Mouse (Mus musculus) hindbrain, embryonic 14.5 days (tissue): Measurements from ENCODE around the gene Aifm1. TPM values are rescaled to one million over a fixed set of nuclear protein-coding genes. Genes with fewer than 3 reads are reported as not detected.

ENCODE experiments used
- ATAC-seq: fragments of 200-750 bp; cut with Nextera tagmentation; 2 replicates; pipeline ENCODE4 v1.8.0; 2017; ENCODE audit warnings: moderate number of reproducible peaks, mild to moderate bottlenecking, moderate TSS enrichment, moderate library complexity; ENCODE audit not compliant: low FRiP score
- DNase-seq: peaks from one replicate; pipeline ENCODE4 v3.0.0-alpha.2; 2015; ENCODE audit warnings: low spot score
- H3K27ac ChIP-seq: fragments of 300-500 bp; sonication (generic); 2 replicates; pipeline ENCODE4 v1.5.1; 2014; ENCODE audit warnings: mild to moderate bottlenecking, moderate library complexity
- H3K27me3 ChIP-seq: fragments of 300-500 bp; sonication (generic); 2 replicates; pipeline ENCODE4 v1.6.1; 2014; ENCODE audit warnings: mild to moderate bottlenecking, low read length, mixed read lengths; ENCODE audit not compliant: control insufficient read depth, insufficient read depth
- H3K36me3 ChIP-seq: fragments of 300-500 bp; sonication (generic); replicated peaks from 2 replicates; pipeline ENCODE4 v1.6.1; 2014; ENCODE audit not compliant: control insufficient read depth, insufficient read depth
- H3K4me1 ChIP-seq: fragments of 300-500 bp; sonication (generic); replicated peaks from 2 replicates; pipeline ENCODE4 v1.6.1; 2014; ENCODE audit warnings: antibody characterized with exemption, low read length, mixed read lengths; ENCODE audit not compliant: control insufficient read depth, insufficient read depth
- H3K4me2 ChIP-seq: fragments of 300-500 bp; sonication (generic); replicated peaks from 2 replicates; pipeline ENCODE4 v1.6.1; 2014; ENCODE audit warnings: mild to moderate bottlenecking, moderate library complexity
- H3K4me3 ChIP-seq: fragments of 300-500 bp; sonication (generic); replicated peaks from 2 replicates; pipeline ENCODE4 v1.5.1; 2014; ENCODE audit warnings: mild to moderate bottlenecking, low read length
- H3K9ac ChIP-seq: fragments of 300-500 bp; sonication (generic); 2 replicates; pipeline ENCODE4 v1.6.1; 2014
- H3K9me3 ChIP-seq: fragments of 300-500 bp; sonication (generic); 2 replicates; pipeline ENCODE4 v1.6.1; 2016; ENCODE audit warnings: low read length; ENCODE audit not compliant: control insufficient read depth
- WGBS: fragments of 180-500 bp; shearing (Covaris S2); extraction: QIAGEN DNeasy Blood & Tissue Kit; methylation state at CpG from one replicate; pipeline ENCODE4 v1.1.7; 2014; 5-methylcytosine and 5-hydroxymethylcytosine counted together
- polyA plus RNA-seq: library from polyadenylated mRNA; unstranded; fragments of >200 nt; fragmentation: Nextera tagmentation; extraction: Ambion mirVana; gene quantifications from 2 replicates; pipeline ENCODE4 v1.2.1, GENCODE M21; 2014

The Aifm1 gene
- polyA plus RNA-seq, 1 experiment from 2014 or later, result 34.5 TPM

GRCm38 (mm10) chrX:48462754-48463507, 50.4 kb downstream of the Aifm1 start, which contains the start of gene Elf4:
TSS of gene Elf4 (minus strand) at chrX:48463132.
- H3K9me3 ChIP-seq, result no peaks in the 10 kb centered on the region
- peak; percentile 74 for ATAC-seq
- peak within 1 kb of the TSS; percentile 29 for H3K4me3 ChIP-seq
- H3K36me3 ChIP-seq, result no peaks in the 10 kb centered on the region
- DNase-seq, result peak; percentile 73
- H3K27me3 ChIP-seq, result no peaks in the 10 kb centered on the region
- peak within 1 kb of the TSS; percentile 67 for H3K4me2 ChIP-seq
- H3K27ac ChIP-seq, result no peak within 1 kb of the TSS
- WGBS, result 22% methylated on average over 37 of the region's 38 CpGs
- H3K9ac ChIP-seq, result peak within 1 kb of the TSS; percentile 45; the same call in 1 of the 2 replicates
- H3K4me1 ChIP-seq, result 0 out of 2 replicates have a peak, but pooled peaks cover 4% of the 10 kb centered on the region

GRCm38 (mm10) chrX:48462297-48462696, 51.1 kb downstream of the Aifm1 start:
- no peaks in the 10 kb centered on the region for H3K27me3 ChIP-seq
- DNase-seq (no peak), ATAC-seq (peak; percentile 17; the same call in 1 of the 2 replicates)
- H3K4me3 ChIP-seq, result peak overlapping the region; percentile 29
- H3K9ac ChIP-seq, result peak overlapping the region; percentile 45; the same call in 1 of the 2 replicates
- no peak overlapping the region for H3K27ac ChIP-seq
- H3K9me3 ChIP-seq, result no peaks in the 10 kb centered on the region
- whole genome bisulfite sequencing, result 25% methylated on average over 4 of the region's 4 CpGs
- H3K36me3 ChIP-seq, result no peaks in the 10 kb centered on the region
- H3K4me1 ChIP-seq, result 0 out of 2 replicates have a peak, but pooled peaks cover 4% of the 10 kb centered on the region
- peak overlapping the region; percentile 67 for H3K4me2 ChIP-seq

- ATAC-seq, result no peak
- Histone ChIP-seq H3K27ac (no peak overlapping the region), H3K9ac (no peak overlapping the region), H3K4me3 (no peak overlapping the region), H3K36me3 (no peaks in the 10 kb centered on the region), H3K4me2 (no peak overlapping the region), H3K27me3 (no peaks in the 10 kb centered on the region), H3K4me1 (0 out of 2 replicates have a peak, but pooled peaks cover 4% of the 10 kb centered on the region), H3K9me3 (no peaks in the 10 kb centered on the region)
- 76% methylated on average over 4 of the region's 4 CpGs for WGBS
- no peak for DNase-seq
These were observed 52.4 kb downstream of the Aifm1 start for GRCm38 (mm10) chrX:48461006-48461405.

GRCm38 (mm10) chrX:48460496-48460895, 52.9 kb downstream of the Aifm1 start:
- Histone ChIP-seq H3K9ac (no peak overlapping the region), H3K36me3 (no peaks in the 10 kb centered on the region), H3K27ac (no peak overlapping the region), H3K9me3 (no peaks in the 10 kb centered on the region), H3K4me2 (no peak overlapping the region), H3K4me3 (no peak overlapping the region), H3K27me3 (no peaks in the 10 kb centered on the region), H3K4me1 (0 out of 2 replicates have a peak, but pooled peaks cover 4% of the 10 kb centered on the region)
- 80% methylated on average over 7 of the region's 7 CpGs for WGBS
- no peak for DNase-seq
- no peak for ATAC-seq

DNA sequence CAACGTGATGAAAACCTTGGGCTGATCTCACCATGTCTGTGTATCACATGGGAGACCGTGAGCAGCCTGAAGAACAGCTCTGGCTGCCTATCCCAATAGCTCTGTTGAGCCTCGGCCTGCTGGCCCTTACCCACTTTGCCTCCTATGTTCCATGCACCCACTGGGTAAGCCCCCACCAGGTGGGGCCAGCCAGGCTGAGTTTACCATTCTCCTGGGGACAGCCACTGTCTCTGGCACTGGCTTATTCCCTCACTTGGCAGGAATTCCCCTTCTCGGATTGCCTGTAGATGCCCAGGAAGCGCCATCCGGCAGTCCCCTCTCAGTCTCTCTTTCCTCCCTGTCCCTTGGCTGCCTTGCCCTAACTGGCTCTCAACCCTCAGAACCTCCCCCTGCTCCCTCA, 56.4 kb downstream of the Aifm1 start:
- H3K4me1 ChIP-seq, result no peaks in the 10 kb centered on the region
- ATAC-seq, result no peak
- H3K4me2 ChIP-seq, result no peak overlapping the region
- no peak overlapping the region for H3K4me3 ChIP-seq
- H3K27me3 ChIP-seq, result peaks cover 18% of the 10 kb centered on the region; the same call in 1 of the 2 replicates
- DNase-seq, result no peak
- H3K36me3 ChIP-seq, result no peaks in the 10 kb centered on the region
- no peak overlapping the region for H3K9ac ChIP-seq
- H3K27ac ChIP-seq, result no peak overlapping the region
- WGBS, result 74% methylated on average over 6 of the region's 6 CpGs
- no peaks in the 10 kb centered on the region for H3K9me3 ChIP-seq

DNA sequence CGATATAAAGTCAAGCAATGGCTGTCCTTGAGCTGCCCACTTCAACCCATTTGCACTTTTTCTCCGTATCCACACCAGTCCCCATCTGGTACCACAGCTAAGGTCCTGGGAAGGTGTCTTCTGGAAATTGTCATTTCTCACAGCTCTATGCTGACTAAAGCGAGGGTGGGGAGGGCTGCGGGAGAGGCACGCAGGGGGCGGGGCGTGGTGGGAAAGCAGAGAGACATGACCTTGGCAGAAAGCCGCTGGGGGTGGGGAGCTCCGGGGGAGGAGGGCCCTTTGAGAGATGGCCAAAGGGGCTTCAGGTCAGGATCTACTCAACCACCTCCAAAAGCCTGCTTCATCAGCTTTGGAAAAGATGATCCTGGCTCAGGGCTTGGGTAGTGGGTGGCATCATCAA, 58.3 kb downstream of the Aifm1 start:
- Histone ChIP-seq H3K9me3 (no peaks in the 10 kb centered on the region), H3K36me3 (no peaks in the 10 kb centered on the region), H3K27ac (no peak overlapping the region), H3K4me2 (no peak overlapping the region), H3K4me3 (no peak overlapping the region), H3K4me1 (no peaks in the 10 kb centered on the region), H3K9ac (no peak overlapping the region), H3K27me3 (peaks cover 18% of the 10 kb centered on the region; the same call in 1 of the 2 replicates)
- no peak for ATAC-seq
- WGBS, result 31% methylated on average over 9 of the region's 9 CpGs
- DNase-seq, result no peak

DNA sequence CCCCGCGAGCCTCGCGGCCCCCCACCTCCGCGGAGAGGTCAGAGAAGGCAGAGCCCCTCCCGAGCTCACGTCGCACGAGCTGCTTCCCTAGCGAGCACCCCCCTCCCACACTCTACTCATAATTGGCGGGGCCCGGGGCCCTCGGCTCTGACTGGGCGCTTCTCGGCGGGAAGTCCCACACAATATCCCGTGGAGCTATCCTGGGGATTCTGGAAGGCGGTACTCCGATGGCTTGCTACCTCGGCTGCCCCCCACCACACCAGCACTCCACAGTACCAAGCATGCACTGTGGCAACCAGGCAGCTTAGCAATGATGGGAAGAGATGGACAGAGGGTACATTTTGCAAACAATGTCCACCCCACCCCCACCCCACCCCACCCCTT, 58.9 kb downstream of the Aifm1 start:
- ATAC-seq (0 out of 2 replicates have a peak, but pooled peaks have one; percentile 11), DNase-seq (no peak)
- H3K27me3 ChIP-seq, result peaks cover 18% of the 10 kb centered on the region; the same call in 1 of the 2 replicates
- H3K9ac ChIP-seq, result no peak overlapping the region
- H3K36me3 ChIP-seq, result no peaks in the 10 kb centered on the region
- peak overlapping the region; percentile 47 for H3K4me2 ChIP-seq
- 14% methylated on average over 9 of the region's 21 CpGs for WGBS
- H3K27ac ChIP-seq, result no peak overlapping the region
- H3K4me3 ChIP-seq, result peak overlapping the region; percentile 33
- H3K4me1 ChIP-seq, result no peaks in the 10 kb centered on the region
- H3K9me3 ChIP-seq, result no peaks in the 10 kb centered on the region

DNA sequence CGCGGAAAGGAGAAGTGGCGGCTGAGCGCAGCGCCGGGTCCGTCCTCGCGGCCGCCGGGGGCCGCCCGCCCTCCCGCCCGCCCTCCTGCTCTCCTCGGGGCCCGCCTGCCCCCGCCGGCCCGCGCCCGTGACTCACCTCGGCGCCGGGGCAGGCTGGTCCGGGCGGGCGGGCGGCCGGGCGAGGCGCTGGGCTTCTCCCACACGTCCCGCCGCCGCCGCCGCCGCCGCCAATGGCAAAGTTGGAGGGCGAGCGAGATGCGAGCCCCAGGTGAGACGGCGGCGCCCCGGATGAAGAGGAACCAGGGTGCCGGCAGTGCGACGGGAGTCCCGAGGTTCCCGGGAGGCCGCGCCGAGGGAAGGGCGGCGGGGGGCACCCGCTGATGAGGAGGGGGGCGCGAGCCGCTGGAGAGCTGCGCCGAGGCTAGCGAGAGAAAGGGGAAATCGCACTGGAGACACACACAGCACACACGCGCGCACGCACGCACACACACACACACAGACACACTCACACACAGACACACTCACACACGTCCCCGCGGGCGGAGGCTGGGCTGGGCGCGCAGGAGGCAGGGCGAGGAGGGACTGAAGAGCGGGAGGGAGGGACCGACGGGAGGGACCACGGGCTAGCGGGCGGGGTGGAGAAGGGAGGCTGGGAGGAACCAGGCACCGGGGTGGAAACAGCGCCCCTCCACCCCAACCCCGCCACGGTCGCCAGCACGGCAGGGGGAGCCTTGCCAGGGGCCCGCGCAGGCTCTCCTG, 59.4 kb downstream of the Aifm1 start:
- no peaks in the 10 kb centered on the region for H3K4me1 ChIP-seq
- H3K4me2 ChIP-seq, result peak overlapping the region; percentile 47
- H3K27ac ChIP-seq, result no peak overlapping the region
- peaks cover 18% of the 10 kb centered on the region; the same call in 1 of the 2 replicates for H3K27me3 ChIP-seq
- no peak for DNase-seq
- 30% methylated on average over 21 of the region's 91 CpGs for WGBS
- H3K4me3 ChIP-seq, result peak overlapping the region; percentile 33
- H3K9me3 ChIP-seq, result no peaks in the 10 kb centered on the region
- H3K36me3 ChIP-seq, result no peaks in the 10 kb centered on the region
- H3K9ac ChIP-seq, result no peak overlapping the region
- ATAC-seq, result peak; percentile 61; the same call in 1 of the 2 replicates
